In genomic region chr2:52027061-52027460, GRCm38 (mm10) we compare ENCODE assay signal across 33 mouse cellular contexts.
"Had no signal": no experiment of that assay in that cellular context is flagged by ENCODE, and none has a peak within 500 bp of the region (broad histone marks: within the 10 kb centered on the region; RNA-seq: fewer than 3 reads in every experiment).

No protein-coding gene starts in this region.

- H3K36me3 ChIP-seq: heart, embryonic 12.5 days; heart, embryonic 13.5 days; heart, embryonic 15.5 days; hindbrain, embryonic 10.5 days; hindbrain, embryonic 12.5 days; hindbrain, embryonic 13.5 days; hindbrain, embryonic 15.5 days; intestine, embryonic 15.5 days; kidney, embryonic 15.5 days had no signal

- H3K4me1 ChIP-seq: heart, embryonic 12.5 days; heart, embryonic 13.5 days; heart, embryonic 15.5 days; hindbrain, embryonic 10.5 days; hindbrain, embryonic 12.5 days; hindbrain, embryonic 13.5 days; hindbrain, embryonic 15.5 days; intestine, embryonic 15.5 days; kidney, embryonic 15.5 days had no signal

- H3K9me3 ChIP-seq: heart, embryonic 15.5 days; hindbrain, embryonic 12.5 days; hindbrain, embryonic 13.5 days; hindbrain, embryonic 15.5 days; intestine, embryonic 15.5 days; kidney, embryonic 15.5 days had no signal

- H3K27ac ChIP-seq: heart, embryonic 13.5 days; heart, embryonic 15.5 days; hindbrain, embryonic 10.5 days; hindbrain, embryonic 12.5 days; hindbrain, embryonic 13.5 days; hindbrain, embryonic 14.5 days; hindbrain, embryonic 15.5 days; hindbrain, postnatal 0 days; intestine, embryonic 15.5 days; kidney, embryonic 15.5 days; kidney, postnatal 0 days; layer of hippocampus, adult 2 months; left cerebral cortex, adult 2 months had no signal

- H3K27me3 ChIP-seq: heart, embryonic 12.5 days; heart, embryonic 13.5 days; heart, embryonic 15.5 days; hindbrain, embryonic 12.5 days; hindbrain, embryonic 13.5 days; hindbrain, embryonic 15.5 days; intestine, embryonic 15.5 days; kidney, embryonic 15.5 days had no signal

- H3K4me3 ChIP-seq: heart, embryonic 12.5 days; heart, embryonic 13.5 days; heart, embryonic 15.5 days; hindbrain, embryonic 10.5 days; hindbrain, embryonic 12.5 days; hindbrain, embryonic 13.5 days; hindbrain, embryonic 15.5 days; intestine, embryonic 15.5 days; kidney, embryonic 15.5 days; layer of hippocampus, adult 2 months; left cerebral cortex, adult 2 months had no signal

- DNase-seq: heart, postnatal 10 days; heart, postnatal 14 days; heart, postnatal 36 days; kidney, adult 11 months; kidney, adult 18-20 months; kidney, adult 2 months; kidney, adult 8-10 months; kidney, adult 9 months; kidney, postnatal 10 days; kidney, postnatal 14 days; kidney, postnatal 25 days; kidney, postnatal 36 days; kidney, postnatal 4 days; layer of hippocampus, adult 9-11 months; layer of hippocampus, postnatal 36 days had no signal

- H3K9ac ChIP-seq: heart, embryonic 12.5 days; heart, embryonic 13.5 days; heart, embryonic 15.5 days; hindbrain, embryonic 12.5 days; hindbrain, embryonic 13.5 days; hindbrain, embryonic 14.5 days; hindbrain, embryonic 15.5 days; intestine, embryonic 15.5 days; kidney, embryonic 15.5 days had no signal

- H3K4me2 ChIP-seq: heart, embryonic 12.5 days; heart, embryonic 13.5 days; heart, embryonic 15.5 days; hindbrain, embryonic 12.5 days; hindbrain, embryonic 13.5 days; hindbrain, embryonic 14.5 days; hindbrain, embryonic 15.5 days; intestine, embryonic 15.5 days; kidney, embryonic 15.5 days had no signal

- ATAC-seq: hindbrain, embryonic 16.5 days; hindbrain, postnatal 0 days; inflammation-experienced regulatory T-cells, adult 6 months; intestine, embryonic 15.5 days; intestine, embryonic 16.5 days; intestine, postnatal 0 days had no signal
